Mouse (Mus musculus) kidney, adult 9 months (tissue): Measurements from ENCODE around the gene Sike1.

Source experiments
- DNase-seq: peaks from one replicate; pipeline ENCODE4 v3.0.0; 2022

Sike1 gene

GRCm38 (mm10) chr3:103040285-103040684 lies 44.8 kb downstream of the Sike1 start:
- DNase-seq: no peak

DNA sequence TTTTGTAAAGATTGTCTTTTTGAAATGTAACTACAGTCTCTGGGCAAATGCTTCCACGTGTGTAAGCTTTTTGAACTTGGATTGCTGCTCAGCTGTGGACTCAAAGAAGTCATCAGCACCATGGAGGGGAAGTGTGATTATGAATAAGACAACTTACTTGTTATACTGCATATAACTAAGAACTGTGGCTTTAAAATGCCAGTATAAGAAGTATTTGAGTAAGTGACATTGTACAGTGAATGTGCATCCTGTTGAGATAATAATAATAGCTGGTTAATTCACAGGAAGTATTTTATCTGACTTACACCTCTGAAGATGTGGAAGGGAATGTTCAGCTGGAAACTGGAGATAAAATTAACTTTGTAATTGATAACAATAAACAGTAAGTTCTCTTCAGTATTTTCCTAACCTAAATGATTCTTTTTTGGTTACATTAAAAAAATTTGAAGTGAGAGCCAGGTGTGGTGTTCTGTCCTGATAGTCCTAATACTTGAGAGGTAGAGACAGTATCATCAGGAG lies 45.4 kb downstream of the Sike1 start:
- DNase-seq: no peak

DNA sequence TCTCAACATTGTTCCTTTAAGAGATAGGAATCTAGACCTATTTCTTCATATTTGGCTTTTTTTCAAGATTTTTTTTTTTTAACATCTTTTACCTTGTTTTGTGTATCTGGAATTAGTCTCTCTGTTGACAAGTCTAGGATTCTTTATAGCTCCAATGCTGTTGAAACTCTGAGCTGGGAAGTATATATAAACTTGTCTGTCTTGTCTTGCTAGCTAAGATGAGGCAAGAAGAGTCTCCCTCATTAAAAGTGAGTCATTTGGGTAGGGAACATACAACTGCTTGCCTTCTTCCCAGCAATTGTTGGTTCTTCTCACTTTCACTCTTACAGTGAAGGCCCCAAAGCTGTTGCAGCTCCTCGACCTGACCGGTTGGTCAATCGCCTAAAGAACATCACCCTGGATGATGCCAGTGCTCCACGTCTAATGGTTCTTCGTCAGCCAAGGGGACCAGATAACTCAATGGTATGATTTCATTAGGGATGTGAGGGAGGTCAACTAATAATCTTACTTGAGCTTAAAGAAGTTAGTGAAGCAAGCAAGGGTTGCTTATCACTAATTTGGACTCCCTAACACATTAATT lies 60.6 kb downstream of the Sike1 start:
- no peak for DNase-seq

DNA sequence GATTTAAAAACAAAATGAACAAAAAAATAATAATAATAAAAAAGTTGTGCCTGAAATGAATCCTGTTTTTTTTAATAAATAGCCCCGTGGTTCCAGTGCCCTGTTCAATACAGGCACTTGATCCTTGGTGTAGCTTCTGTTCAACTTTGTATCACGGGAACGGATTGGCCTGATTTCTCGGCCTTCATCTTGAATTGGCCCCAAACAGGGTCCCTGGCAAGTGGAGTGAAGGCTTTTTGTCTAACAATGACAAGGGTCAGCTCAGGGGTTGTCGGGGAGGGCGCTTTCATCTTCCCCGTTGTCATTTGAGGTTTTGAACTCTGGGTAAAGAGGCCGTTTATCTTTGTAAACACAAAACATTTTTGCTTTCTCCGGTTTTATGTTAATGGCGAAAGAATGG lies 62.2 kb downstream of the Sike1 start:
- DNase-seq: no peak
